Mouse (Mus musculus) cerebellum, adult 9-11 months (tissue): ENCODE data around the gene Ntmt1.

Source experiments
- DNase-seq: peaks from one replicate; pipeline ENCODE4 v3.0.0; 2022

Ntmt1 gene

DNA sequence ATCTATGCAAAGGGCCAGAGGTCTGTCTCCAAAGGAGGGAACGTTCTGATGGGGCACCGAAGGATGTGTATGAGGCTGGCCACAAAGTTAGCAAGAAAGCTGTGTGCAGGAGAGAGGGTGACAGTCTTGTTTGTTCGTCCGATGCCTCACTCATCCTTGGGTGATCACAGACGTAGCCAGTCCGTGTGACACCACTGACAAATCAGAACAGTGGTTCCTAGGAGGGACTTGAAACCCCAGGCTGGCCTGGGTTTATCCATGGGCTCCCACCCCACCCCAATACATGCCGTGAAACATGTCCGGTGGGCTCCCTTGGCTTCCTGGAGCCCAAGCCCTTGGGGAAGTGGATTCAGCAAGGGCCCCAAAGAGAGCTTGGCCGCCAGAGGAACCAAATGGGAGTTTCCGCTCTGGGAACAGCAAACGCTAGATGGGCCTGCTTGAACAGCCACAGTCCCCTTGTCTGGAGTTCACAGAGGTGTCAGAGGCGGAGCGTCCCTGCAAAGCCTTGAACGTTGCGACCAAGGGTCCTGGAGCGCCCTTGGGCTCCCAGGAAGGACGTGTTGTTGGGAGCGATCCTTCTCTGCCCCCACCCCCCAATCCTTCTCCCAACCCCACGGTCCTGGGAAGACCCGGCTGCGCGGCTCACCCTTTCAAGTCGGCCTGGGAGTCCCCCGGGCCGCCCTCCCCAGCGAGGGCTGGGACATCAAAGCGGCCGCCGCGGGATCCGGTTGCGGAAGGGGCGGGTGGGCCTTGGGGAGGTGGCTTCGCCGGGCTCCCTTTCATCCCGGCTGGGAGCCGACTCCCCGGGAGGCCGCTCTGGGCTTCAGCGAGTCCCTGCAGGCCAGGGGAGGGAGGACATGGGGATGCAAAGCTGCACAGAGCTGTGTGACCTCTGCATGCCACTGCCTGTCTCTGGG lies 23.3 kb upstream of the Ntmt1 start:
- DNase-seq, result no peak

DNA sequence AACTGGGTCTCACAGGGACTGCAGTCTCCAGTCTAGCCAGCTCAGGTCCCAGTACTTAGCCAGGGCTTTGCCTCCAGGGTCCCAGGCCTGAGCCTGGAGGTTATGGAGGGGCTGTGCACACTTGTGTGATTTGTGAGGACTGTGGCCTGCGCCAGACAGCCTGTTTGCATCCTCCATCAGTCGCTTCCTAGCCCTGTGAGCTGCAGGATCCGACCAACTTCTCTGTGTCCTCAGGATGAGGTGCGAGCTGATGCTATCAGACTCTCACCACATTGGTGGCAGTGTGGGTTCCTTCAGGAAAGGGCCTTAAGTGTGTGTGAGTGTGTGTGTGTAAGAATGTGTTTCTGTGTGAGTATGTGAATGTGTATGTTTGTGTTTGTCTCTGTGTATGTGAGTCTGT lies 20.2 kb upstream of the Ntmt1 start:
- no peak for DNase-seq

DNA sequence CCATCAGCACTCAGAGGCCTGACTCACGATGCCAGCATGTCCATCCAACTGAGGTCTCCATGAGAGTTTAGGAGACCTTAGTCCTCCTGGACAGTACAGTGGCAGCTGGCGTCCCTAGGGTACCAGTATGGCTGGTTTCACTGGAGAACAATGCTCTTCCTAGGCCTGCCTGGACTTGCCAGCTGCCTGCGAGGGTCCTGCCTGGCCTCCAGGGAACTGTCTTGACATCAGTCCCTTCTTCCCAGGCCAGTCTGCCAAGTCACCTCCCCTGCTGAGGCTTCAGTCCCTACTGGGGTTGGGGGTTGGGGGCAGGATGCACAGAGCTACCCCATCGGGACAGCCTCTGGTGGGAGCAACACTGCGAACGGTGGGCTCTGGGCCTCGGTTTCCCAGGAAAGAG lies 15.6 kb upstream of the Ntmt1 start:
- DNase-seq, result no peak

DNA sequence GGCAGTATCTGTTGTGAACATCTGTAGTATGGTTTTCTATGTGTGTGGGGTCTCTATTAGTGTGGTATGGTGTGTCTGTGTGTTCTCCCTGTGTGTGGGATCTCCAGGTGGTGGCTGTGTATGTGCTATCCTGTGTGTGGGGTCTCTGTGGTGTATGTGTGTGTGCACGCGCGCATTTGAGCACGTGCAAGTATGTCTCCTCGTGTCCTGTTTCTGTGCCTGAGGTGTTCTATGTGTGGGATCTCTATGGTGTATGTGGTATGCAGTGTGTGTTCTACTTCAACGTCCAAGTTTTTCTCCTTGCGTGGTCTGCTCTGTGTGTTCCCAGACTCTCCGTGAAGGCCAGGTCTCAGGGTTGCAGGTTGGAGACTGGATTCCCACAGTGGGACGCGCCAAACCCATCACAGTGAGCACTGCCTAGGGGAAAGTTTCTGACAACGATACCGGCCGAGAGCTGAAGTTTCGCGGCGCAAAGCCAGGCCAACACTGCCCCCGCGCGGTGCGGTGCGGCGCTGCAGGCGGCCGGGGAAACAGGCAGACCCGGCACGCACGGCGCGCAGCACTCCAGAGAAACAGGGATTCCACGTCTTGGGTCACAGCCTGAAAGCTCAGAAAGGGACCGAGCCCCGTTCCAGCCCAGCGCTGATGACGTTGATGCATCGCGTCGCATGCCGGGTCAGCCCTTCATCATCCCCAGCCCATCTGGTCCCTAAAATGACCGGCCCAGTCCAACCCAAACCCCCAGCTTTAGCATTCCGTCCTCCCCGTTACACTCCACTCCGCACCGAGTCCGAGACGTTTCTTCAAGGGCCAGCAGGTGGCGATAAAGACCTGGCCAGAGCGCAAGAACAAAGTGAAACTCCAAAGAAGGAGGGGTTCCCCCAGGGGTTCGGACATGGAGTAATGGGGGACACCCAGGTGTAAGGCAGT lies 13.2 kb upstream of the Ntmt1 start:
- peak; percentile 89 for DNase-seq

DNA sequence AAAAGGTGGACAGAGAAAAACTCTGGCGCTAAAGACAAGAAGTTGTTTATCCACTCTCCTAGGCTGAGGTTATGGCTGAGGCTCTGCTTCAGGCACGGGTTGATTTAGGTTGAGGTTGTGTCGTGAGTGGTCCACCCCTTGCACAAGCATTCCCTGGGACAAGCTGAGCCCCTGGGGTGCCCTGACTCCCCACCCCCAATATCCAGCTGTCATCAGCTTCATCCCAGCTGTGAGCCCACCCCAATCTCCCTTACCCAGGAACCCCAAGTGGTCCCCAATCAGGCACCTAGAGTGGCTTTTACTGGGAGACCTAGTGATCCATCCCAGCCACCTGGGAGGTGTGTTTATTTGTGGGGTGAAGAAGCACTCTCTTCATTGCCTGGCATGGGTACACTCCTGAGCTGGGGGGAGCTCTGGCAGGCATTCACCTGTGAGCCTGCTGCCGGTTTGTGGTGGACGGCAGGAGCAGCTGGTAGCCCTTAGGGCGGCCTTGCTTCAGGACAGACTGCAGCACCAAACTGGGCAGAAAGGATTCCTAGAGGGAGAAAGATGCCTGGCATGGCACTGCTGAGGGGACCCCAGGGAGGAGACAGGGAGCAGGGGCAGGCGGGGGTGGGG lies 12.2 kb upstream of the Ntmt1 start:
- no peak for DNase-seq

DNA sequence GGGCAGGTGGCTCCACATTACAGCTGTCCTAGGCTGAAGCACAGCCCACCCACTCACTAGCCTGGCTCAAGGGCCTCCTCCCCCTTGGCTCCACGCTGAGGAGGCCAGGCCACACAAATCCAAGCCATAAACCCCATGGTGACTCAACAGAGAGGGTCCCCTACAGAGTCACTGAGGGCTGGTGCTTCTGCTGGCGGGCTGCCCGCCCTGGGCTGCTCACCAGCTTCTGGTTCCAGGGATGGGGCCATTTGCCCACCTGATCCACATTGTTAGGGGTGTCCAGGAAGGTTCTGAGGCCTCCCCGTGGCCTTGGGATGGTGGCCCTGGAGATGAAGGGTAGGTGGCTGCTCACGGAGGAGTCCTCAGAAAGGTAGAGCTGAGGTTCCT lies 11.7 kb upstream of the Ntmt1 start:
- DNase-seq, result no peak

DNA sequence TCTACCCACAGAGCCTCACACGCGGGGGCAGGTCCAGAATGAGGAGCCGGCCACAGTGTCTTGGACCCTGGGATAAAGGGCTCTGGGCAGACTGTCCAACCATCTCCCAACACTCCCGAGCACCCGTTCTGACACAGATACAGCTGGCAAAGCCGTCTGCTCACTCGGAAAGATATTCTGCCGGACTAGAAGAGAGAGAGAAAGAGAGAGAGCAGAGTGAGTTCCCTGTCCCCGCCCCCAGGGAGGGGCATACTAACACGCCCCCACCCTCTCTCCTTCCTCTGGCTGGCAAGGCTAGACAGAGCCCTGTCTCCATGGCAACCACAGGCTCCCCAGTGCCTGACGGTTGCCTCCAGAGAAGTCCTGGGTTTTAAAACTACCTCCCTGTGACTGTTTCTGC lies 11.2 kb upstream of the Ntmt1 start:
- DNase-seq, result peak; percentile 72

DNA sequence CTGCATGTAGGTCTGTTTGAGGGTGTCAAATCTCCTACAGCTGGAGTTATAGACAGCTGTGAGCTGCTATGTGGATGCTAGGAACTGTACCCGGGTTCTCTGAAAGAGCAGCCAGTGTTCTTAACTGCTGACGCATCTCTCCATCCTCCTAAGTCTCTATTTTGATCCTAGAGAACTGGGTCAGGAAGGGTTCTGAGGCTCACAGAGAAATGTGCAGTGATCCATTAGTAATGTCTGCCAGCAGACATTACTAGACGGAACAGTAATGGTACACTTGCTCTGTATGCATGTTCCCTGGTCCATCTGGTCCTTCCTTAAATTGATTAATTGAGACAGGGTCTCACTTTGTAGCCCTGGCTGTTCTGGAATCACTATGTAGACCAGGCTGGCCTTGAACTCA lies 8.2 kb upstream of the Ntmt1 start:
- DNase-seq, result no peak

DNA sequence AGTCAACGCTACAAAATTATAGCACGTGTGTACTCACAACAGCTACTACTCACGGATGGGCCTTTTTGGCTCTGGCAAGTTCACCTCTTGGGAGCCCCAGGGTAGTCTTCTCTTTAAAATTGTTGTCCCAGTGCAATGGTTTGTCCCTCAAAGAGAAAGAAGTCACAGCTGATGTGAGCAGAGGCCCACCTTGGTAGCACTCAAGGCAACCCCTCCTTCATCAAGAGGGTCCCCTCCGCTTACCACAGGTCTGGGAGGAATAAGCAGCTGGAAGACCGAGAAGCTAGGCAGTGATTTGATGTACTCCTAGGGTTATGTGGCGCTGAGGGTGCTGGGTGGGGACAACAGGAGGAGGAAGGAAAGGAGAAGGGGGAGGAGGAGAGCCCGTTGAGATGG lies 7.0 kb upstream of the Ntmt1 start:
- DNase-seq, result no peak

DNA sequence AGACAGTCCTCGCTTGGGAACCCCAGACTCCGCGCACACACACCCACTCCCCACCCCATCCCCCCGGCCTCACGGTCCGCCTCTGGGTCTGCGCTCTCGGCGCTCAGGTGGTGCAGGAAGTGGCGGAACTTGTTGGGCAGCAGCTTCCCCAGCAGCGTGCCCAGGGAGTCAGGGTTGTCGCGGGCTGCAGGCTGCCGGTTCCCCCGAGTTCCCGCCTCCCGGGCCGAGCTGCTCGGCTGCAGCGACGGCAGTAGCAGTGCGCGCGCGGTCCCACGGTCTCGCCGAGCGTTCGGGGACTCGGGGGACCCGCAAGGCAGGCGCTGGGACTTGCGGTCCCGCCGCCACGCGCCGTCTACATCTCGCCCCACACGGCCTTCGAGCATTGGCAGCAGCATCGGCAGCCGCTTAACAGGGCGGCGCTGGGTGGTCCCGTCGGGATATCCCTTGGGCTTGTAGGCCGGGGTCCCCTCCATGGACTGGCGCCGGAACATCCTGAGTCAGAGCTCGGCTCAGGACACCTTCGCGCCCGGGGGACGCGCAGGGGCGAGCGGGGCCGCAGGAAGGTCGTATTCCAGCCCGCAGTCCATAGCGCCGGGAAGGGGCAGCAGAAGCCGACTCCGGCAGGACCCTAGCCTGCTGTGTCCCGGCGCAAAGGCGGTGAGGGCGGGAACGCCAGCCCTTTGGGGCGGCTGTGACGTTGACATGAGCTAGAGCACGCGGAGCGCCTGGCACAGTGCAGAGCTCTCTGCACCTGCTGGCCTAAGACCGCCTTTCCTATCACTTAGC lies 6.4 kb upstream of the Ntmt1 start:
- DNase-seq, result no peak

DNA sequence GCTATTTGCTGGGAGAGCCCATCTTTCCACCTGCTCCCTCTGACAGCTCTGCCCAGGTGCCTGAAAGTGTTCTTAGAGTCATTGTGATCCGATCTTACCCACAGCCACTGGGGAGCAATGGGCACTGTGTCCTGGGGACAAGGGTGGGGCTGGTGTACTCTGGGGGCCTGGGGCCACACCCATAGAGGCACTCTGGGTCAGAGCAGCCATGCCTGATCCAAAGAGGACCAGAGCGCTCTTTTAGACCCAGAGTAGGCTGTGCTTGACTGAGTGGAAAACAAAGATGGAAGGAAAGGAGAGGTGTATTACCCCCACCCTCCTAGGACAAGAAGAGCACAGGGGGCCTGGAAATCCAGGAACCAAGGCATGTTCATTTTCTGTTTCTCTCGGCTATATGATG lies 4.0 kb upstream of the Ntmt1 start, which contains the start of gene 1700001O22Rik:
Gene 1700001O22Rik (minus strand): TSS at position 58 of the 400 bp plus-strand sequence.
- DNase-seq, result no peak

DNA sequence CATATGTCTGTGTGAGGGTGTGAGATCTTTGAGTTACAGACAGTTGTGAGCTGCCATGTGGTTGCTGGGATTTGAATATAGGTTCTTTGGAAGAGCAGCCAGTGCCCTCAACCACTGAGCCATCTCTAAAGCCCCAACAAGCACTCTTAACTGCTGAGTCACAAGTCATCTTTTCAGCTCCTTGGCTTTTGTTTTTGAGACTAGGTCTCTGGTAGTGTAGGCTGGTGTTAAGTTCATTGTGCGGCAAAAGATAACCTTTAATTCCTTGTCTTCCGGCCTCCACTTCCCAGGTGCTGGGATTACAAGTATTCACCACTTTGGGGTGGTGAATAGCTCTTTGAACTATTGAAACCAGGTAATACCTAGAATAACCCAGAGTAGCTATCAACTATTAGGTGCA lies 1.6 kb upstream of the Ntmt1 start:
- no peak for DNase-seq

DNA sequence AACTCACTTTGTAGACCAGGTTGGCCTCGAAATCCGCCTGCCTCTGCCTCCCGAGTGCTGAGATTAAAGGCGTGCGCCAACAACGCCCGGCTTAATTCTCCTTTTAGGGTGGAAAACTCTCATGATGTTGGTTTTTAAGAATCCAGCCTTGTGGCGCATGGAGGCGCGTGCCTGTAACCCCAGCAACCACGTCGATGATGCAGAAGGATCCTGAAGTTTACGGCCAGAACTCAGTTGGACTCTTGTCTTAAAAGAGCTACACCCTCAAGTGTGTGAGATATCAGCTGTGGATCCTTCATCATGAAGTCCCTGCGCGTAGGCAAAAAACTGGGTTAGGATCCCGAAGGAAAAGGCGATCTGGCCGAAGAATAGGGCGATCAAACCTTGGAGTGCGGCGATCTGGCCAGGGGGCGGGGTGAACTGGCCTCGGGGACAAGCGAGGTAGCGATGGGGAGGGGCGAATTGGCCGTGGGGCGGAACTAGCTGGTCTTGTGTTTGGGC lies 429 bp upstream of the Ntmt1 start:
- no peak for DNase-seq

DNA sequence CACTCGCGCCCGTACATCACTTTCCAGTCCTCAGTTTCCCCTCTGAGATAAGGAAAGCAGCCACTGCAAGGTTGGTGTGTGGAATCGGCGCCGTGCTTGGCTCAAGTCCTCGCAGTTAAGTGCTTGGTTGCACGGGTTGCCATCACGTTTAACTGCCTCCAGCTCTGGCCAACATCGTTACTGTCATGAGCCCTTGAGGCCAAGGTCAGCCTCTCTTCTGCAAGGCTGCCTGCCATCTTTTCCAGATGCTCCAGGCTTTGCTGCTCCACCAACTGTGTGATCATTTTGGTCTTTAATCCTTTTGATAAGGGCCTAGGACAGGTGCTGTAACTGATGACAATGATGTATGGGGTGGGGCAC lies 650 bp downstream of the Ntmt1 start:
- no peak for DNase-seq

DNA sequence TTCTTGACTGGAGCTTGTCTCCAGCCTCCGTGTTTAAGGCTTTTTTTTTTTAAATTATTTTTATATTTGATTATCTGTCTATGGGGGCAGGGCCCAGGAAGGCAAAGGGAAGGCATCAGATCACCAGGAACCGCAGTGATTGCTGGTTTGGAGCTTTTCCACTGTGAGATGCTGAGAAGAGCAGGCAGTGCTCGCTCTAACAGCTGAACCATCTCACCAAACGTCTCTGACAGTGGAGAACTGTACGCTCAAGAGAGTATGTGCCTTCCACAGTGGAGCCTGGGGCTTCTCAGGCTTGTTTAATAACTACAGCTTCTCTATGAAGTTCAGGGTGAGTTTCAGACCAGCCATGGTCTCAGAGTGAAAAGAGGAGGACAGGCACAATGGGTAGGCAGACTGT lies 1.9 kb downstream of the Ntmt1 start:
- no peak for DNase-seq

DNA sequence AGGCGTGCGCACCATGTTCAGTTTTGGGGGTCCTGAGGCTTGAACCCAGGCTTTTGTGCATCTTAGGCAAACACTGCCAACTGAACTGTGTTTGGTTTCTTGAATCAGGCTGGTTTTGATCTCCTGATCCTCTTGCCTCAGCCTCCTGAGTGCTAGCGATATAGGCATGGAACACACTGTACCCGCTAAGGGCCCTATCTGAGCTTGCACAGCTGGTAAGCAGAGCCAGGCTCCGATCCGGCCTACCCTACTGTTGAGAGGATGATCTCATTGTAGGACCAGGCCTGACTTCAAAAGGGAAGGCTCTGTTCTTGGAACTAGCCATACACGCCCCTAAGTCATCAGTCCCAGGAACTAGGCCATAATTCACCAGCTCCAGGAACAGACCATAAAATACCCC lies 2.9 kb downstream of the Ntmt1 start:
- no peak for DNase-seq

DNA sequence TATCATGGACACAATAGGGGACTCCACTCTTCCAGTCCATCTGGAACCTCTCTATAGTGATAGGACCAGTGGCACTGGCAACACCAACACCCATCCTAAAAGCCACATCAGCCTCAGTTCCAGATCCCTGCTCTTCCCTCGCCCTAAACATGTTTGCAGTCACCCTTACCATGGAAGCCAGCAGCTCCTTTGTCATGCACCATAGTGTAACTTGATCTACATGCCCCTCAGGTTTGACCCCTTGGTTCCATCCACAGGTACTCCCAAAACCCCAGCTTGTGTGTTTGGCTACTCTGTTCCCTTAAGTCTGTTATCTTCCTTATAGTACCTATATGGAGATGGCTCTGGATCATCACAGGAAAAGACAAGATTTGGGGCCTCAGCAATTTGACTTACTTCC lies 8.8 kb downstream of the Ntmt1 start:
- no peak for DNase-seq

DNA sequence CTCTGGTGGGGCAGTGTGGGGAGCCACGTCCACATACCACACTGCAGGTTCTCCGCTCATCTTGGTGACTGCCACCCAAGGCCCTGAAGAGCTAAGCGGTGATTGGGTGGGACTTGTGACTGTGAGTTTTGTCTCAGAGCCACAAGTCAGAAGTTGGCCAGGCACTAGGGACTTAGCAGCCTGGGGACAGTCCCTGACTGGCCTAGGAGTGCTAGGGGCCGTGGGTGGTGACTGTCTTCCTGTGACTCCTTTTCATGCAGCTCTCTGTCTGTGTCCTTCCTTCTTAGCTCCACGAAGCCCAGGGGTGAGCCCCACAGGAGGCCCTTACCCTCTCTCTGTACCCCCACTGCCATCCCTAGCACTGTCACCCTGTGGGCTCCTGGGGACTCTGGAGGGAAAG lies 12.2 kb downstream of the Ntmt1 start:
- DNase-seq, result no peak

DNA sequence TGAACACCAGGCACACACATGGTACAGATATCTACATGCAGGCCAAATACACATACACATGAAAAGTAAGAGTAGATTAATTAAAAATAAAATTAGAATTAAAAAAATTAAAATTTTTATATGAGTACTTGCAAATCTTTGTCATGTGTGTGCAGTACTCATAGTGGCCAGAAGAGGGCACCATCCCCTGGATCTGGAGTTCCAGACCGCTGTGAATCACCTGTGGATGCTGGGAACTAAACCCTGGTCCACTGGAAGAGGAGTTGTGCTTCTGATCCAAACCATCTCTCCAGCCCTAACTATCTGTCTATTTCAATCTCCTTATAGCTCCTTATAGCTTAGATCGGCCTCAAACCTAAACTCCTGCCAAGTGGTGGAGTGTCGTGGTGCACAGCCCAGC lies 13.4 kb downstream of the Ntmt1 start:
- DNase-seq, result no peak

DNA sequence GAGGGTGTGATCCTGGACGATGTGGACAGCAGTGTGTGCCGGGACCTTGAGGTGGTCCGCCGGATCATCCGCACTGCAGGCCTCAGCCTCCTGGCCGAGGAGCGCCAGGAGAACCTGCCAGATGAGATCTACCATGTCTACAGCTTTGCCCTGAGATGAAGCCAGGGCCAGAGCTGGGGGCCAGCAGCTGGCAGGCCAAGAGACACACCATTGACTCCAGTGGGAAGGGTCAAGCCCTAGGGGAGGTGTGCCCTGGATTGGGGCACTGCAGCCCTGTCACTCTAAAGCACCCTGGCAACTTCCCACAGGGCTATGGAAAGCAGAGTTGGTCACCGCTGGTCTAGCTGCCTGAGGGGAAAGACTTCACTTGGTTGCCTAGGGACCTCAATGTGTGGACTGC lies 14.8 kb downstream of the Ntmt1 start:
- no peak for DNase-seq

DNA sequence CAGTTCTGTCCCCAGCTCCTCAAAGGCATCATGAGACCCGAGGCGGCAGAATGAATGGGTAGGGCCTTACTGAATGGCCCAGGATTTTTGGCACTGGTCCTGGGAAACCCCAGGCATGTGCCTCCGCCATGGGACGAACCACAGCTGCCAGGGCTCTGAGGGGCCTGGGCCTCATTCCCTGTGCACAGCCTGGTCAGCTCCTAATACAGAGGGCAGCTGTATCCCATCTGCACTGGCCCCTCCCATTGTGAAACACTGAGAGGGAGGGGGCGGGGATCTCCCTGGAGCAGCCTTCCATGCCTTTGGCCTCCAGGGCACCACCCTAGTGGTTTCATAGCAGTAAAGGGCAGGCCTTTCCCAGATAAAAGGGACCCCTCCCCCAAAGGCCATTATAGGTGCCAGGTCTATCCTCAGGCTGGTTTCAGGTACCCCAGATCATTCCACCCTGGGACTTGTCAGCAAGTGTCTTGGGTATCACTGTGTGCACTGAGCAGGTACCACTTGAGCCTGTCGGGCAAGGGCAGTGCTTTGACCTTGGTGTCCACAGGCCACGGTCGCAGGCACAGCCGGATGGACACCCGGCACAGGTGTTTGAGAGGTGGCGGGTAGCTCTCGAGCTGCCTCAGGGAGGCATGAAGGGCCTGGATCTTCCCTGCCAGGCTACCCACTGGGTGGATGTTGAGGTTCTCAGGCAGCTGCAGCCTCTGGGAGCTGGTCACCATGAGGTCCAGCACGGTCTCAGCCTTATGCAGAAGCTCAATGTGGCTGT lies 15.9 kb downstream of the Ntmt1 start:
- DNase-seq, result no peak
